Mouse (Mus musculus) common myeloid progenitor, adult 5-6 weeks (primary cell): ENCODE measurements at regions not wholly inside any gene's neighbourhood (a gene's known extent, or its start where the extent isn't known, plus 50 kb on each side); places are given as distances from the start of the nearest gene placed in this dataset.

Experiments used
- ATAC-seq: replicated peaks from 2 replicates; pipeline ENCODE4 v1.8.0; 2016; ENCODE audit warnings: low read depth, mild to moderate bottlenecking, moderate TSS enrichment, inconsistent platforms; ENCODE audit not compliant: poor library complexity, severe bottlenecking

- ATAC-seq: no peak
Observed at GRCm38 (mm10) chr1:154255971-154256370, 55.0 kb downstream of the Zfp648 start.

- no peak for ATAC-seq
Observed at GRCm38 (mm10) chr1:154256811-154257210, 55.8 kb downstream of the Zfp648 start.

- no peak for ATAC-seq
Observed at GRCm38 (mm10) chr1:154258511-154258910, 57.5 kb downstream of the Zfp648 start.

GRCm38 (mm10) chr1:154260393-154260792 is 59.4 kb downstream of the Zfp648 start:
- no peak for ATAC-seq

GRCm38 (mm10) chr1:154281438-154281837 is 80.5 kb downstream of the Zfp648 start:
- peak; percentile 78 for ATAC-seq

- ATAC-seq: no peak
Observed at GRCm38 (mm10) chr1:154286080-154286479, 85.1 kb downstream of the Zfp648 start.

GRCm38 (mm10) chr1:154292729-154293128 is 91.7 kb downstream of the Zfp648 start:
- no peak for ATAC-seq

- ATAC-seq: no peak
Observed at GRCm38 (mm10) chr1:154296080-154296479, 95.1 kb downstream of the Zfp648 start.

GRCm38 (mm10) chr1:154299866-154300265 is 98.9 kb downstream of the Zfp648 start:
- ATAC-seq: no peak

- no peak for ATAC-seq
Observed at GRCm38 (mm10) chr1:154309650-154310049, 108.7 kb downstream of the Zfp648 start.
